Comparison of ENCODE assay signal across 8 mouse cellular contexts in genomic region chr10:9012829-9013548, GRCm38 (mm10).
DNase-seq lines count a peak whose midpoint lies in the region; ATAC-seq lines count a peak whose summit lies in the region.

No protein-coding gene starts in this region.

- H3K9ac ChIP-seq in midbrain, embryonic 15.5 days = no peak overlapping the region

- no peaks in the 10 kb centered on the region for H3K27me3 ChIP-seq in midbrain, embryonic 15.5 days (replicated peaks)

- H3K9me3 ChIP-seq in midbrain, embryonic 15.5 days = no peaks in the 10 kb centered on the region

- peak; percentile 54 for DNase-seq in CD4-positive, CD25-positive, alpha-beta regulatory T cell, adult 2 months (ENCODE audit: low read depth, low spot score)
- DNase-seq in cerebellum, adult 9-11 months = peak; percentile 21
- peak; percentile 28 to 58 for DNase-seq in frontal cortex, postnatal 10 days (ENCODE audit: low spot score in 2 of 2)
- peak; percentile 48 for DNase-seq in kidney, adult 18-20 months
- DNase-seq in left cerebral cortex, postnatal 4 days = peak; percentile 84
- peak; percentile 28 to 78 for DNase-seq in spleen, postnatal 4 days (ENCODE audit: low spot score in 2 of 2)

- WGBS in midbrain, embryonic 15.5 days = 46% methylated on average over 5 of the region's 5 CpGs

- H3K27ac ChIP-seq in midbrain, embryonic 15.5 days = no peak overlapping the region

- no peaks in the 10 kb centered on the region for H3K36me3 ChIP-seq in midbrain, embryonic 15.5 days (replicated peaks)

- ATAC-seq in CD4-positive, CD25-positive, alpha-beta regulatory T cell, adult 4 months = no peak
- peak; percentile 64; the same call in 1 of the 2 replicates for ATAC-seq in midbrain, embryonic 15.5 days (replicated peaks)

- H3K4me3 ChIP-seq in midbrain, embryonic 15.5 days = no peak overlapping the region

- H3K4me2 ChIP-seq in midbrain, embryonic 15.5 days = no peak overlapping the region

- H3K4me1 ChIP-seq in midbrain, embryonic 15.5 days = peaks cover 3% of the 10 kb centered on the region; the same call in 1 of the 2 replicates

- intact Hi-C loops in left cerebral cortex, postnatal 4 days (cut with DNase I) = no loop called here

Comparison
In these comparisons a context has a peak if more than half of its experiments do, and no peak if none do; other contexts are left out.
1. DNase-seq: peak in every context shown above with its lines; median percentile 84 in left cerebral cortex, postnatal 4 days; 54 in CD4-positive, CD25-positive, alpha-beta regulatory T cell, adult 2 months; 53 in spleen, postnatal 4 days; 48 in kidney, adult 18-20 months; 43 in frontal cortex, postnatal 10 days; 21 in cerebellum, adult 9-11 months.